Mouse (Mus musculus) left cerebral cortex, adult 8-10 months (tissue): ENCODE data around the gene Eef1a2. TPM values are rescaled to one million over a fixed set of nuclear protein-coding genes. Genes with fewer than 3 reads are reported as not detected.
A peak's percentile ranks its signal among the peaks of the same experiment; 100 is the strongest.
"Not testable (repeated sequence)": the region's sequence is repeated elsewhere in the genome, so short reads cannot be mapped to it uniquely, and the experiment has no call there.

Source experiments
- DNase-seq, 2 experiments: peaks; one replicate each; pipeline ENCODE4 v3.0.0; 2022; ENCODE audit warnings: low spot score in 2 of 2
- total RNA-seq, 4 experiments: library from RNA; stranded (reverse); gene quantifications; 2 replicates each; pipeline ENCODE4 v1.2.4; 2022

The Eef1a2 gene
- total RNA-seq: 1,000 to 10,000 TPM; 1,221 to 1,269 (median 1,259) TPM

GRCm38 (mm10) chr2:181156248-181157121, at the start of gene Eef1a2:
TSS of gene Eef1a2 (minus strand) at chr2:181157014.
- DNase-seq: peak in 1 of 2 experiments; percentile 91

- no peak for DNase-seq
Observed at GRCm38 (mm10) chr2:181206118-181206517, 49.3 kb upstream of the Eef1a2 start.

- DNase-seq: no peak
Observed at GRCm38 (mm10) chr2:181205678-181206077, 48.9 kb upstream of the Eef1a2 start.

GRCm38 (mm10) chr2:181202886-181203285, 46.1 kb upstream of the Eef1a2 start:
- DNase-seq: no peak

GRCm38 (mm10) chr2:181202422-181202821, 45.6 kb upstream of the Eef1a2 start, which contains the start of gene Ptk6:
TSS of gene Ptk6 (minus strand) at chr2:181202789.
- DNase-seq: no peak

- no peak for DNase-seq
Observed at GRCm38 (mm10) chr2:181201606-181202005, 44.8 kb upstream of the Eef1a2 start.

- DNase-seq: no peak
Observed at GRCm38 (mm10) chr2:181196628-181197300, 40.0 kb upstream of the Eef1a2 start.

- no peak for DNase-seq
Observed at GRCm38 (mm10) chr2:181193044-181193443, 36.2 kb upstream of the Eef1a2 start.

- DNase-seq: no peak
Observed at GRCm38 (mm10) chr2:181191936-181192335, 35.1 kb upstream of the Eef1a2 start.

- not testable (repeated sequence) for DNase-seq
Observed at GRCm38 (mm10) chr2:181191385-181191784, 34.6 kb upstream of the Eef1a2 start.

GRCm38 (mm10) chr2:181189321-181189720, 32.5 kb upstream of the Eef1a2 start:
- no peak for DNase-seq

GRCm38 (mm10) chr2:181188681-181189080, 31.9 kb upstream of the Eef1a2 start:
- no peak for DNase-seq

- peak; percentile 84 to 94 for DNase-seq
Observed at GRCm38 (mm10) chr2:181187121-181188000, 30.5 kb upstream of the Eef1a2 start, which contains the start of gene Ppdpf. TSS of gene Ppdpf (plus strand) at chr2:181187247.

GRCm38 (mm10) chr2:181186635-181187034, 29.8 kb upstream of the Eef1a2 start:
- DNase-seq: peak; percentile 74 to 79

- no peak for DNase-seq
Observed at GRCm38 (mm10) chr2:181180898-181181297, 24.1 kb upstream of the Eef1a2 start.

- no peak for DNase-seq
Observed at GRCm38 (mm10) chr2:181178471-181178870, 21.7 kb upstream of the Eef1a2 start.

GRCm38 (mm10) chr2:181178015-181178414, 21.2 kb upstream of the Eef1a2 start:
- no peak for DNase-seq

GRCm38 (mm10) chr2:181174646-181175045, 17.8 kb upstream of the Eef1a2 start:
- no peak for DNase-seq

GRCm38 (mm10) chr2:181166469-181166868, 9.7 kb upstream of the Eef1a2 start:
- DNase-seq: no peak

GRCm38 (mm10) chr2:181160821-181161220, 4.0 kb upstream of the Eef1a2 start:
- no peak for DNase-seq

GRCm38 (mm10) chr2:181159771-181160170, 3.0 kb upstream of the Eef1a2 start:
- peak in 1 of 2 experiments; percentile 81 for DNase-seq
